Mouse (Mus musculus) heart, embryonic 13.5 days (tissue): Measurements from ENCODE around the gene Zfp292. TPM values are rescaled to one million over a fixed set of nuclear protein-coding genes. Genes with fewer than 3 reads are reported as not detected.

Source experiments
- ATAC-seq: fragments of 200-750 bp; cut with Nextera tagmentation; 2 replicates; pipeline ENCODE4 v1.8.0; 2017; ENCODE audit warnings: moderate TSS enrichment; ENCODE audit not compliant: insufficient number of reproducible peaks, low FRiP score, low TSS enrichment; ENCODE audit errors: extremely low read depth
- H3K27ac ChIP-seq: fragments of 300-500 bp; sonication (generic); replicated peaks from 2 replicates; pipeline ENCODE4 v1.5.1; 2015; ENCODE audit warnings: moderate library complexity, mild to moderate bottlenecking, inconsistent platforms
- H3K27me3 ChIP-seq: fragments of 300-500 bp; sonication (generic); replicated peaks from 2 replicates; pipeline ENCODE4 v1.6.1; 2015; ENCODE audit warnings: mild to moderate bottlenecking, inconsistent platforms
- H3K36me3 ChIP-seq: fragments of 300-500 bp; sonication (generic); 2 replicates; pipeline ENCODE4 v1.6.1; 2015; ENCODE audit warnings: mild to moderate bottlenecking, inconsistent platforms
- H3K4me1 ChIP-seq: fragments of 300-500 bp; sonication (generic); 2 replicates; pipeline ENCODE4 v1.6.1; 2015; ENCODE audit warnings: inconsistent platforms
- H3K4me2 ChIP-seq: fragments of 300-500 bp; sonication (generic); 2 replicates; pipeline ENCODE4 v1.6.1; 2015; ENCODE audit warnings: inconsistent platforms, mild to moderate bottlenecking, moderate library complexity
- H3K4me3 ChIP-seq: fragments of 300-500 bp; sonication (generic); 2 replicates; pipeline ENCODE4 v1.5.1; 2015; ENCODE audit warnings: moderate library complexity, mild to moderate bottlenecking, inconsistent platforms
- H3K9ac ChIP-seq: fragments of 300-500 bp; sonication (generic); 2 replicates; pipeline ENCODE4 v1.6.1; 2015; ENCODE audit warnings: inconsistent platforms, mild to moderate bottlenecking, moderate library complexity
- H3K9me3 ChIP-seq: fragments of 300-500 bp; sonication (generic); 2 replicates; pipeline ENCODE4 v1.6.1; 2016; ENCODE audit warnings: inconsistent platforms
- WGBS: fragments of 180-500 bp; shearing (Covaris S2); methylation state at CpG from one replicate; pipeline ENCODE4 v1.1.7; 2015; ENCODE audit warnings: mixed read lengths; 5-methylcytosine and 5-hydroxymethylcytosine counted together
- polyA plus RNA-seq: library from polyadenylated mRNA; unstranded; fragments of >200 nt; fragmentation: Nextera tagmentation; extraction: Ambion mirVana; gene quantifications from 2 replicates; pipeline ENCODE4 v1.2.1, GENCODE M21; 2015

Gene Zfp292
- polyA plus RNA-seq, 1 experiment from 2014 or later: 11.3 TPM

DNA sequence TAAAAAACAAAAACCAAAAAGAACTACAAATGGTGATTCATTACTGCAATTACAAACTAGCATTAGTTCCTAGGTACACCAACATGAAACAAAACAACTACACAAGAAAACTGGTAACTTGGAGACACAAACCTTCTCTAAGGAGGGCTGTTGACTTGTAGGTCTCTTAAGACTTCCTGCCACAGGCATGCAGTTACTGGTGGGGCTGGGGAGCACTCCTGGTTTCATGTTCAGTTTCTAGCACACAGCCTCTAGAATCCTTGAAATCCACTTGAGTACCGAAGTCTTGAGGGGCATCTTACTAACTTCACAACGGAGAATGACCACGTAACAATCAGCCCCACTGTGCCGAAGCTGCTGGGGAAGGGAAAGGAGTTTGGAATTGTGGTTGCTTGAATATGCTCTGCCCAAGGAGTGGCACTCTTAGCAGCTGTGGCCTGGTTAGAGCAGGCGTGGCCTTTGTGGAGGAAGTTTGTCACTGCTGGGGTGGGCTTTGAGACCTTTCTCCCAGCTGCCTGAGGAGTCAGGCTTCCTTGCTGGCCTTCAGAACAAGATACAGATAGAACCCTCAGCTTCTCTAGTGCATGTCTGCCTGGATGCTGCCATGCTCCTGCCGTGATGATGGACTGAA is 35.0 kb downstream of the Zfp292 start:
- Histone ChIP-seq H3K9me3 (no peaks in the 10 kb centered on the region), H3K4me3 (no peak overlapping the region), H3K27me3 (no peaks in the 10 kb centered on the region), H3K27ac (no peak overlapping the region), H3K4me1 (peaks cover 18% of the 10 kb centered on the region; the same call in 1 of the 2 replicates), H3K36me3 (peaks cover 19% of the 10 kb centered on the region), H3K9ac (no peak overlapping the region), H3K4me2 (no peak overlapping the region)
- ATAC-seq: no peak
- 84% methylated on average over 6 of the region's 6 CpGs for WGBS

GRCm38 (mm10) chr4:34843839-34844238 is 38.9 kb downstream of the Zfp292 start:
- Histone ChIP-seq H3K36me3 (peaks cover 5% of the 10 kb centered on the region), H3K9ac (no peak overlapping the region), H3K9me3 (no peaks in the 10 kb centered on the region), H3K27me3 (no peaks in the 10 kb centered on the region), H3K4me3 (no peak overlapping the region), H3K4me1 (peaks cover 20% of the 10 kb centered on the region; the same call in 1 of the 2 replicates), H3K27ac (no peak overlapping the region), H3K4me2 (no peak overlapping the region)
- no peak for ATAC-seq
- 92% methylated on average over 1 of the region's 1 CpGs for WGBS

DNA sequence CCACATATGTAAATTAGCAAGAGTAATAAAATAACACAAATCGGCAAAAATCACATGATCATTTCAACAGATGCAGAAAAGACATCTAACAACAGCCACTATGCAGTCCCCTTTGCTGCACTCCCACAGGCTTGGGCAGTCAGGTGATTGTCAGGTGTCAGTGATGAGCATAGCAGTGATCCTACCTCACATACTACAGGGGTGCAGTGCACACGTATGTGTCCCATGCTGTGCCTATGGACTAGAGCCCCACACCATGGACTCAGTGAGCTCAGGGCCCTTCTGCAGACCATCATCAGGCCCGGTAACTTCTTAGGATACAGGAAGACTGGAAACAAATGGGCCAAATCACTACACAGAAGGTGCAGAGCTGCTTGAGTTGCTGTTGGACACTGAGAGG is 39.9 kb downstream of the Zfp292 start:
- Histone ChIP-seq H3K4me3 (no peak overlapping the region), H3K9me3 (no peaks in the 10 kb centered on the region), H3K27me3 (no peaks in the 10 kb centered on the region), H3K27ac (no peak overlapping the region), H3K9ac (no peak overlapping the region), H3K4me2 (no peak overlapping the region), H3K4me1 (peaks cover 16% of the 10 kb centered on the region; the same call in 1 of the 2 replicates), H3K36me3 (peaks cover 15% of the 10 kb centered on the region)
- no peak for ATAC-seq
- 79% methylated on average over 3 of the region's 3 CpGs for WGBS

DNA sequence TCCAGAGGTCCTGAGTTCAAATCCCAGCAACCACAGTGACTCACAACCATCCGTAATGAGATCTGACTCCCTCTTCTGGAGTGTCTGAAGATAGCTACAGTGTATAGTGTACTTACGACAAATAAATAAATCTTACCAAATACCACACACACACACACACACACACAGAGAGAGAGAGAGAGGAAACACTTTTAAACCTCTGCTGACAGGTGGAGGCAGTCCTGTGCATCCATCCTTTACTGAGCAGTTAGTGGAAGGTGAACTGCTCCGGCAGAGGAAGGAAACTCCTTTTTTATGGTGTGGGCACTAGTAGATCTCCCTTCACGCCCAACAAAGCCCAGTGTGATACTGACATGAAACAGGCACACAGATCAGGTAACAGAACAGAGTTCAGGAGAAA is 51.3 kb downstream of the Zfp292 start:
- ATAC-seq: no peak
- 86% methylated on average over 4 of the region's 4 CpGs for WGBS
- Histone ChIP-seq H3K9me3 (no peaks in the 10 kb centered on the region), H3K27ac (no peak overlapping the region), H3K9ac (no peak overlapping the region), H3K27me3 (no peaks in the 10 kb centered on the region), H3K4me3 (no peak overlapping the region), H3K4me2 (no peak overlapping the region), H3K36me3 (peaks cover 57% of the 10 kb centered on the region), H3K4me1 (no peaks in the 10 kb centered on the region)

GRCm38 (mm10) chr4:34829456-34829855 is 53.3 kb downstream of the Zfp292 start:
- no peaks in the 10 kb centered on the region for H3K9me3 ChIP-seq
- H3K9ac ChIP-seq: no peak overlapping the region
- H3K27ac ChIP-seq: no peak overlapping the region
- H3K27me3 ChIP-seq: no peaks in the 10 kb centered on the region
- H3K4me3 ChIP-seq: no peak overlapping the region
- H3K36me3 ChIP-seq: peaks cover 46% of the 10 kb centered on the region
- no peak overlapping the region for H3K4me2 ChIP-seq
- no peaks in the 10 kb centered on the region for H3K4me1 ChIP-seq
- 91% methylated on average over 3 of the region's 3 CpGs for WGBS
- ATAC-seq: no peak

- Histone ChIP-seq H3K9me3 (no peaks in the 10 kb centered on the region), H3K4me1 (peaks cover 6% of the 10 kb centered on the region; the same call in 1 of the 2 replicates), H3K4me2 (no peak overlapping the region), H3K4me3 (no peak overlapping the region), H3K27me3 (no peaks in the 10 kb centered on the region), H3K27ac (no peak overlapping the region), H3K36me3 (peaks cover 30% of the 10 kb centered on the region), H3K9ac (no peak overlapping the region)
- WGBS: 92% methylated on average over 1 of the region's 1 CpGs
- no peak for ATAC-seq
Observed at GRCm38 (mm10) chr4:34823901-34824300, 58.9 kb downstream of the Zfp292 start.

DNA sequence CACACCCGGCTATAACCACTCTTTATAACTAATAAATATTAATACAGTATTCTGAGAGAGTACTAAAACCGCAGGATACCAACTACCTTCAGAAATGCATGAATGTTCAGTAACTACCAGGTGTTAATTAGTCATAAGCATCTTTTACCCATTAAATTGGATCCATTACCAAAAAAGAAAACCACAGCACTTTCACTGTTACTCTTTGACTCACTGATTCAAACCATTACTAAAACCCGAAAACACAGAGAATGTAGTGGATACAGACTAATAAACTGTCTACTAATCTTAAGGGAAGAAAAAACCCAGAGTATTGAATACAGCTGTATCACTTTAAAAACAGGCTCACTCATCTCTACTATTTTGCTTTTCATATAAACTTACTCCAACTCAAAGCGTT is 62.9 kb downstream of the Zfp292 start:
- 92% methylated on average over 4 of the region's 4 CpGs for WGBS
- Histone ChIP-seq H3K4me2 (no peak overlapping the region), H3K4me3 (no peak overlapping the region), H3K36me3 (peaks cover 43% of the 10 kb centered on the region), H3K4me1 (peaks cover 6% of the 10 kb centered on the region; the same call in 1 of the 2 replicates), H3K27ac (no peak overlapping the region), H3K27me3 (no peaks in the 10 kb centered on the region), H3K9me3 (no peaks in the 10 kb centered on the region; the same call in 1 of the 2 replicates), H3K9ac (no peak overlapping the region)
- ATAC-seq: no peak

DNA sequence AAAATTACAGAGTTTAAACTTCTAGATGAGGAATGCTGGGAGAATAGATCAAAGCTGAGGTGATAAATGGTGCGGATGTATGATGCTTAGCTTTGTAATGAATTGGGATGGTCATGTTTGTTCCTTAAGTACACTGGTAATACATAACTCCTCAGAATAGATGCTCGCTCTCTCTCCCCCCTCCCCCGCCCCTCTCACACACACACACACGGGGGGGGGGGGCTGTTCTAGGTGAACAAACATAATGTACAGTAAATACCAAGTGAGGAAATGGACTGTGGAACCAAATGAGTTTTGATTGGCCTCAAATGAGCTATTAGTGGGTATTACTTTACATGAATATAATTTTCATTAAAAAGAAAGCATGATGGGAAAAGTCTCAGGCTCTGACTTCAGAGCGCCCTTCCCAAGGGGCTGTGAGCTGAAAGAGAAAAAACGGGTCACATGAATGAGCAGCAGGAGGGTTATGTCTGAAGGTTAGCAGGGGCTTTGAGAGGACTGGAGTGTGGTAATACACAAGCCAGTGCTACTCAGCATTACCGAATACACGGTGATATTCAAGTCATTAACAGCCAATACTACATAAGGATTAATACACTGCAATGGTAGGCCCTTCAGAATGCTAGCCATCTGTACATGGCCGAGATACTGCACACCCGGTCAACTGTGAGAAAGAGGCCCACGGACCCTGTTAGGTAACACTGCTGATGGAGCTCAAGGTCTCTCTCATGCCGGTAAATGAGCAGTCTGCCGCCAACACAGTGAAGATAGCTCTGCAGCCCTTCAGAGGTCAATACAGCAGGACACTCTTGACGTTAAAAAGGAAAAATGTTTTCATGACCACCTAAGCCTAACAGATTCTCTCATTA is 81.4 kb downstream of the Zfp292 start:
- Histone ChIP-seq H3K27me3 (no peaks in the 10 kb centered on the region), H3K4me3 (no peak overlapping the region), H3K4me2 (no peak overlapping the region), H3K9ac (no peak overlapping the region), H3K36me3 (peaks cover 36% of the 10 kb centered on the region), H3K27ac (no peak overlapping the region), H3K9me3 (no peaks in the 10 kb centered on the region), H3K4me1 (no peaks in the 10 kb centered on the region)
- 81% methylated on average over 14 of the region's 14 CpGs for WGBS
- no peak for ATAC-seq

- Histone ChIP-seq H3K9ac (no peak overlapping the region), H3K4me3 (no peak overlapping the region), H3K4me1 (no peaks in the 10 kb centered on the region), H3K4me2 (no peak overlapping the region), H3K9me3 (no peaks in the 10 kb centered on the region), H3K27ac (no peak overlapping the region), H3K36me3 (peaks cover 12% of the 10 kb centered on the region), H3K27me3 (no peaks in the 10 kb centered on the region)
- WGBS: 80% methylated on average over 2 of the region's 2 CpGs
- no peak for ATAC-seq
Observed at GRCm38 (mm10) chr4:34798005-34798404, 84.8 kb downstream of the Zfp292 start.

DNA sequence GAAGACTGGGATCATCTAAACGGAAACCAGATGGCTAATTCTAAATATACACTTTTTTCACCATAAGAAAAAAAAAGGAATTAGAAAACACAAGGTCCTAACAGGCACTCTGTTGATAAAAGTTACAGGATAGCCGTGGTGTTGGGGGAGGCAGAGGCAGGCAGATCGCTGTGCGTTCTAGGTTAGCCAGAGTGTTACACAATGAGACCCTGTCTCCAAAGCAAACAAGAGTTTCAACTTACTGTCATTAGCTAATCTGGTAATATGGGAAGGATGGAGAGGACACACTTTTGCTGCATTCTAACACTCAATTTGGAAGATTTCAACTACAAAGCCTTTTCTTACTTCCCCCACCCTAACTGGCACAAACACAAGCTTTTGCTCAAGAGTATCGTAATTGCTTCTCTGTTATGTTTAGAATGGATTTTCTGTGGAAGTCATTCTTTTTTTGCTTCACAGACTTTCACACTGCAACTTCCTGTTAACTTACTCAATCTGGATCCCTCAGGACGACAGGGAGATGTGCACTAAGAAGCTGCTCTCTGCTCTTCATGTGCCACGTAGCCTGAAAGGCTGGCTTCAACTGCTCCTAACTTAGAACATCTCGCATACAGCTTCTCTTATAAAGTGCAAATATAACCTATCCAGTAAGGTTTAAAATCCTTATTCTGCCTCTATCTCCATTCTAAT is 85.3 kb downstream of the Zfp292 start:
- 70% methylated on average over 8 of the region's 8 CpGs for WGBS
- H3K9ac ChIP-seq: no peak overlapping the region
- H3K4me2 ChIP-seq: no peak overlapping the region
- no peak overlapping the region for H3K4me3 ChIP-seq
- no peak overlapping the region for H3K27ac ChIP-seq
- no peaks in the 10 kb centered on the region for H3K27me3 ChIP-seq
- no peak for ATAC-seq
- H3K36me3 ChIP-seq: peaks cover 7% of the 10 kb centered on the region
- no peaks in the 10 kb centered on the region for H3K4me1 ChIP-seq
- H3K9me3 ChIP-seq: no peaks in the 10 kb centered on the region

- Histone ChIP-seq H3K4me2 (no peak overlapping the region), H3K9ac (no peak overlapping the region), H3K4me3 (no peak overlapping the region), H3K36me3 (no peaks in the 10 kb centered on the region; the same call in 1 of the 2 replicates), H3K27me3 (no peaks in the 10 kb centered on the region), H3K4me1 (no peaks in the 10 kb centered on the region), H3K27ac (no peak overlapping the region), H3K9me3 (no peaks in the 10 kb centered on the region)
- ATAC-seq: no peak
- WGBS: 89% methylated on average over 5 of the region's 5 CpGs
Observed at GRCm38 (mm10) chr4:34796294-34796693, 86.5 kb downstream of the Zfp292 start.
